Mouse (Mus musculus) yolk sac, embryonic 10.5 days (tissue): ENCODE results near the gene Naa40.

Experiments
- DNase-seq: peaks from one replicate; pipeline ENCODE4 v3.0.0-alpha.2; 2017; ENCODE audit warnings: low spot score

Gene Naa40

DNA sequence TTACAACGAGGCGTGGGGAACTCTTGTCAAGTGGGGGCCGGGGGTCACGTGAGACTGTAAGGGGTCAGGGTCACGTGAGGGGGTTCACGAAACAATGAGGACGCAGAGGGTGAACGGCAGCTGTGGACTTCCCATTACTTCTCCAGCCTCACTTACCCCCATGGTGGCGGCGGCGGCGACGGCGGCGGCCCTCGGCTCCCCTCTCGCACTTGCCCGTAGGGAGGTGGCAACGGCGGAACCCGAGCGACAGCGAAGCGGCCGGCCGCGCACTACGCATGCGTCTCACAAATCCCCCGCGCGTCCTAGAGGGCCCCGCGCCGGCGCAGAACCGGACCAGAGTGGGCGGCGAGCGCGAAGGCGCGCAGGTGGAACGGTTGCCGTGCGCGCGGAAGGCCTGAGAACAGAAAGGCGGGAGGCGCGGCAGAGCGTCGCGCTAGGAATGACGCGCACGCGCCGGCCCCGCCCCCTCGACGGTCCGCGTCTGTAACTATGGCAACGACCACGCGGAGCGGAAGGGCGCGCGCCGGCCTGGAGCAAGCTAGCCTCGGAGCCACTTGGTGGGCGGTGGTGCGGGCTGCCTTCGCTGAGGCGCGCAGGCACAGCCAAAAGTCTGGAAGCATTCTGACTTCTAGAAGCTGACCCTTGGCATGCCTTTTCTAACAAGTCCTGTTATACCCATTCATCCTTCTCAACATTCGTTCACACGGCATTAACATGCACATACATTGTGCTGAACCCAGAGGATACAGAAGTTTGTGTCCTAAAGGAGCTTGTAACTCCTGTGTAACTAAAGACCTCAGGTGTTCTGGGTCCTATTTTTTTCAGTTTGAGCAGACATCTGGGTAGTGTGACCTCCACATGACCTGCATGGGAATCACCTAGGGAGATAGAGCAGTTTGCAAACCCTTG lies at the start of gene Naa40:
Gene Naa40 (minus strand): TSS at position 402 of the 909 bp plus-strand sequence.
- peak; percentile 91 for DNase-seq

DNA sequence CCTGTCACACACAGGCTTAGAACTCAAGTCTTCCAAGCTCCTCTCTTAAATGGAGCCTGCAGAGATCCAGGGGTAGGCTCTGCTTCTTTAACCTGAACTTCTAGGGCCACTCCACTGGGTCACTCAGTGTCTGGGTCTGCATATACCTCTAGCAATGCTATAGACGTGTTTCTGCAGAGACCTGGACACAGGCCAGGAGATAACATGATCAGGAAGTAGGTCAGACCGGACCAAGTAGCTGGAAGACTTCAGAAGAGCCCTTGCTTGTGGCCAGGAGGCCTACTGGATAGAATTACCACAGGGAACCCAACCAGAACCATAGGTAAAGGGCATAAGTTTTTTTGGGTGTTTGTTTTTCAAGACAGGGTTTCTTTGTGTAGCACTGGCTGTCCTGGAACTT lies 48.8 kb upstream of the Naa40 start:
- DNase-seq, result no peak

DNA sequence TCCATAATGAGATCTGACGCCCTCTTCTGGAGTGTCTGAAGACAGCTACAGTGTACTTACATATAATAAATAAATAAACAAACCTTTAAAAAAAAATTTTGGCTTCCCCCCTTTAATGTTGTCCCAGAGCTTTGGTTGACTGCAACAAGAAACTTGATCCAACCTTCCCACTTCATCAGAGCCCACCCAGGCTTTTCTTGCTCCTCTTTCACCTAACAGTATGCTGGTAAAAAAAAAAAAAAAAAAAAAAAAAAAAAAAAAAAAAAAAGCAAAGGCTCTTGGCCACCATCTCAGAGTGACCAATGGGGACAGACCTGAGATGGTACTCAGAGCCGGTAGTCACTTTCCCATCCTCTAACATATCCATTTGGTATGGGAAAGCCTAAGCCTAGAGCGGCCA lies 47.3 kb upstream of the Naa40 start:
- no peak for DNase-seq

- DNase-seq, result no peak
Measured at GRCm38 (mm10) chr19:7286563-7287315, 45.8 kb upstream of the Naa40 start.

- DNase-seq, result no peak
Measured at GRCm38 (mm10) chr19:7280557-7281330, 39.8 kb upstream of the Naa40 start.

GRCm38 (mm10) chr19:7279114-7279513 lies 38.1 kb upstream of the Naa40 start:
- DNase-seq, result no peak

DNA sequence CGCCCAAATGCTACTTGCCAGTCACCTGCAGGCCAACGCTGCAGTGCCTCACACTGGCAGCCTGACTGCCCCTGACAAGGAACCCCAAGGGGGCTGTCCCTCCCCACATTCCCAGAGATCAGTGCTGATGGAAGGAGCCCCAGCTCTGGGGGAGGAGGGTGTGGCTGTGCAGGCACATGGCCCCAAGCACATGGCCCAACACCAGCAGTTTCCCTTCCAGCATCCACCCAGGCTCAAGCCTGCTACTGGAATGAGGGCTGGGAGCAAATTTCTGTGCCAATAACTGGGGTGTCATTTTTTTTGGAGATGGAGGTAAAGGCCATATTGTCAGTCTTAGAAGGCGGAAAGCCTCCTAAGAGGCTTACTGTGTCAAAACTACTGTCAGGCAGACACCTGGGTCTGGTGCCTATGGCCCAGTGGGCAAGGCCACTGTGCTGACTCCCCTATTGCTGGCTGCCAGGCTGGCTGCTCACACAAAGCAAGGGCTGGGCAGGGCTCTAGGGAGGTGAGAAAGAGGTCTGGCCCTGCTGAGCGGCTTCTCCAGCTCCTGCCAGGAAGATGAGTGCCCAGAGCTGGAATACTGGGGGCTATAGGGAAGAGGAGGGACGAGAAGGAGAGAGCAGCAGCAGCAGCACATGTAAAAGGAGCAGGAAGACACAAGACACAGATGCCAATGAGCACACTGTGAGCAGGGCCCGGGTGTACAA lies 37.4 kb upstream of the Naa40 start:
- no peak for DNase-seq

- DNase-seq, result no peak
Measured at GRCm38 (mm10) chr19:7276796-7277195, 35.8 kb upstream of the Naa40 start.

DNA sequence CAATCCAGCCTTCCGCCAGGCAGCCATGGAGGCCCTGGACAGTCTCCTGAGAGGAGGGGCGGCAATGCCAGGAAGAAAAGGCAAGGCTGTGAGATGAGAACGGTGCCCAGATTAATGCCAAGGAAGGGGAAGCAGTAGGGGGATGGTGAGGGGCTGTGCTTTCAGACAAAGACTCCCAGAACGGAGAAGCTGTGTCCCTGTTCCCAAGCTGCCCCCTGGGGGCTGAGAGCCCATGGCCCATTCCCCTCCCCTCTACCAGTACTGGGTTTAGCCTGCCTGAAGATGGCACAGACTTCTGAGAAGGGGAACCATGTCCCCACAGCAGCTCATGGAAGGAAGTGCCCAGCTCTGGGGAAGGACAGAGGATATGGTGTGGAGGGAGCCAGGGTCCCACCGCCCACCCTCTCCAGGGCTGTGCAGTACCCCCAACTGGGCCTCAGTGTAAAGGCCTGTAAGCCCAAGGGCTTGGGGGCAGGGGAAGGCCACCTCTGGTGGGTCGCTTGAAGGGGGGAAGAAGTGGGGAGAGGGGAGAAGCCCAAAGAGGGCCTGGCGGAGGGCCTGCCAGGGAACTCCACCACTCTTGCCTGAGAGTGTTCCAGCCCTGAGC lies 35.2 kb upstream of the Naa40 start:
- no peak for DNase-seq

DNA sequence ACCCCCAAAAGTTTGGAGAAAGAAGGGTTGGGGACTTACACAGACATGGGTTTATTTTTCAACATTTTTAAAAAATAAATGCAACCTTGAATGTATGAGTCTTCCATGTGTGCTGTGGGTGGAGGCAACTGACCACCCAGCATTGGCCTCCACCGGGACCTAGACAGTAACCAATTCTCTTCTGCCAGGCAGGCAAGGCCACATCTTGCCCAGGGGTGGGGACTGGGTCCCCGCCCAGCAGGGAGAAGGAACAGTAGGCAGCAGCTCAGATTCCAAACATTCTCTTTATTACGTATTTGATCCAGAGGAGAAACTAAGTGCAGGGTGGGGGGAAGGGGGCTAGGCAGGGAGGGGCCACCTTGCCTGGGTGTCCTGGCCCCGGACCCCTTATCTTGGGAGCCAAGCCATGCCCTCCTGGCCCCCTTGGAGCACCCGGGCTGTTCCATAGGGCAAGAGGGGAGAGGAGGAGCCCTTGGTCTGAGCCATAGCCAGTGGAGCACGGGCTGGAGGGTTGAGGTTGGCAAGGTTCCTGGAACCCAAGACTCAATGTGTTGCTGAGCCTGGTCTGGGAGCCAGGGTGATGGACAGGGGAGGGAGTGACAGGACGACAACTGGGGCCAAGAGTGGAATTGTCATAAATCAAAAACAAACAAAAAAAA lies 34.3 kb upstream of the Naa40 start:
- no peak for DNase-seq

DNA sequence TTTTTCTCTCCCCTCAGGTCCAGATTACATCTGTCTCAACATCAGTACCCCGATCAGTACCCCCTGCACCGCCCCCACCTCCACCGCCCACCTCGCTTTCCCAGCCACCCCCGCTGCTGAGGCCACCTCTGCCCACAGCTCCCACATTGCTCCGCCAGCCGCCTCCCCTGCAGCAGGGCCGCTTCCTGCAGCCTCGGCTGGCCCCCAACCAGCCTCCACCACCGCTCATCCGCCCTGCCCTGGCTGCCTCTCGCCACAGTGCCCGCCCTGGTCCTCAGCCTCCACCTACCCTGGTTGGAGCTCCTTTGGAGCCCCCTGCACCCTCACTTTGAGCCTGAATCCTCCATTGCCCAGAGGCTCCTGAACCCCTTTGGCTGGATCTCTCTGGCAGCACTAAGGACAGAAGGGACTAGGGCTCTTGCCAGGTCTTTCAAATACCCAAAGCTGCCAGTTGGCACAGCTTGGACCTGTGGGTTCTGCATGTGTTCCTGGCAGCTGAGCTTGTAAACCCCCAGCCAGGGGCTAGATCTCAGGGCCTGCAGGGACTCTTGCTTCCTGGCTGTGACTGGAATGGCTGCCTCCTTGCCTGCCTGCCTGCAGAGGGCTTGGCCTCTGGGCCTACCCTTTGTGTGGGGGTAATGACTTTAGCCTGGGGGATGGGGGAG lies 33.5 kb upstream of the Naa40 start:
- DNase-seq, result no peak

GRCm38 (mm10) chr19:7273486-7273885 lies 32.5 kb upstream of the Naa40 start:
- no peak for DNase-seq

- no peak for DNase-seq
Measured at GRCm38 (mm10) chr19:7269290-7270044, 28.5 kb upstream of the Naa40 start.

GRCm38 (mm10) chr19:7268722-7269090 lies 27.7 kb upstream of the Naa40 start:
- DNase-seq, result peak; percentile 78

DNA sequence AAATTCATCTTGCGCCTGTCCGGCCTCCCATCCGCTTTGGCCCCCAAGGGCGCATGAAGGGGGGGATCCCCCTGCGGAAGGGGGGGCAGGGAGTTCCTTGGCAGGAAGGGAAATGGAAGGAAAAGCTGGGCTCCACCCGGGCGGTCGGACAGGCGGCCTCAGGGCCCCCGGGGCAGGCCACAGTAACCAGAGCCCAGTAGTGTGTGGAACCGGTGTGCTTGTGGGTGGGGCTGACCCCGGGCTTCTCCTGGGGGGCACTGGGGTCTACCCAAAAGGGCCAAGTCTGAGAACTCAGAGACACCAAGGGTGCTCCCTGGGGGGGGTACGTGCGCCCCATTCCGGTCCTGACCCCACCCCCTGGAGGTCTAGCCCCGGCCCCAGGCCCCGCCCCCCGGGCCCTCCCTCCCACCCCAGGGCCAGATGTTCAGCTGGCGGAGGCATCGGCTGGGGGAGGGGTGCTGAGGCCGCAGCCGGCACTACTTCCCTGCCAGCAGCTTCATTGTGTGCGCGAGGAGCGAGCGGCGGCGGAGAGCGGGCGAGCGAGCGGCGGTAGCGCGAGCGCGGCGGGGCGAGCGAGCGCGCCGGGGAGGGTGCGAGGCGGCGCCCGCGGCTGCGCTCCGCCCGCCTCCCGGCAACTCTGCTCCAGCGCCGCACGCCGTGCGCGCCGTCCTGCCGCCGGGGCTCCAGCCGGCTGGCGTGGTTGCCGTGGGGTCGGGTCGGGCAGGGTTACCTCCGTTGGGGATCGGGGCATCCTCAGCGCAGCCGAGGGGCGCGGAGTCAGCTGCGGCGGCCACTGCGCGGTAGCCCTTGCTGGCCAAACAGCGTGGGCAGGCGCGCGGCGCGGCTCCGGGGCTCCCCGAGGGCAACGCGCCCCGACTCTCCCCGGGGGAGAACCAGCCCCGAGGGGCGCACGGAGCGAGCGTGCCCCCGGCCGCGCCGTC lies 27.1 kb upstream of the Naa40 start:
- DNase-seq, result peak; percentile 90

DNA sequence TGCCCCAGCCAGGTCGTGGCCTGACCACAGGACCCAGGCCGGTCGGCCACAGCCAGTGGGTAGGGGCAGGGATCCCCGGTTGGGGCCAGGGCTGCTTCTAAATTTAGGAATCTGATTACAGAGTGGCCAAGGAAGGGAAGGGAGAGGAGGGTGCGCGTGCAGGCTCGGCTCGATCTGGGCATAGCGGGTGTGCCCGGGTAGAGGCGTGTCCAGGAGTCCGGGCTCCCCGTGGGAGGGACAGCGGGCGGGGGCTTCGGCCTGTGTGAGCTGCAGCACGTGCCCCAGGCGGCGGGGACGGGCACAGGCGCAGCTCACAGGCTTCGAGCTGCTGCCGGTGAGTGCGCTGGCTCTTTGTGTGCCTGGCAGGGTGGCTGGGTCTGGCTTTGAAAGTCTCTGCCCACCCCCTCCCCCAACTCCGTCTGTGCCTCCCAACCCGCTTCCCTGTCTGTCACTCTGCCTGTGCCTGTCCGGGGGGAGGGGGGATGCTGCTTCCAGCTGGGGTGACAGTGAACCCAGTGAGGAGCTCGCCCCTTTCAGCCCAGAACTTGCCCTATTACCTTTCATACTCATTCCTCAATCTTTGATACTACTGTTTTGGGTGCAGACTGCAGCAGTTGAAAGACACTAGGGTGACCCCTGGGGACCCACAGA lies 26.2 kb upstream of the Naa40 start, which contains the start of gene Rcor2:
Gene Rcor2 (plus strand): TSS at position 235 of the 651 bp plus-strand sequence.
- DNase-seq, result peak; percentile 51

DNA sequence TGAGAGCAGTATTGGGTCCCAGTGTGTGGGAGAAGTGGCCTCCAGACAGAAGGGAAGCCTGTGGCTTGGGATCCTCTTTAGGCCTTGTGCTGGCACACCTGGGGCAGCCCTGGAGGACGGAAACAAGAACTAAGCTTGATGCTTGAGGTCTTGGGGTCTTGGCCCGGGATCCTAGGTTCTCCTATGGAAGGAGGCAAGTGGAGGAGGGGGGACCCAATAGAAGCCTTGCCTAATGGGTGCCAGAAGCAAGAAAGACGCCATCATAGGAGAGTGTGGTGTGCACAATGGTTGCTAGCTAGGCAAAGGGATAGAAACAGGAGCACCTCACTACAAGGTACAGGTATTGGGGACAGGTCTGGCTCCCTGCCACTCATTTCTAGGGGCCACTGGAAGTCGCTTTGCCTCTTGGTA lies 25.4 kb upstream of the Naa40 start:
- DNase-seq, result no peak
